Mouse (Mus musculus) adrenal gland, postnatal 4 days (tissue): ENCODE data around the gene Myd88. TPM values are rescaled to one million over a fixed set of nuclear protein-coding genes. Genes with fewer than 3 reads are reported as not detected.

Experiments used
- DNase-seq, 2 experiments: peaks; one replicate each; pipeline ENCODE4 v3.0.0; 2021 to 2022; ENCODE audit warnings: low spot score in 2 of 2, mixed read lengths in 2 of 2
- total RNA-seq, 2 experiments: library from RNA; stranded (reverse); gene quantifications; 2 replicates each; pipeline ENCODE4 v1.2.3; 2021

Gene Myd88
- total RNA-seq, 2 experiments from 2014 or later = 29.4 to 31.3 TPM

- DNase-seq = no peak
These were observed 42.6 kb downstream of the Myd88 start for GRCm38 (mm10) chr9:119298563-119298962.

GRCm38 (mm10) chr9:119297696-119298095 lies 43.5 kb downstream of the Myd88 start:
- DNase-seq = no peak

- DNase-seq = no peak
These were observed 50.4 kb downstream of the Myd88 start for GRCm38 (mm10) chr9:119290791-119291190.

Other genes with a start within 250 kb of the Myd88 start
- gene Plcd1, start 247.9 kb downstream of the Myd88 start, total RNA-seq = 10 to 100 TPM in 1 of 2 experiments, 1 to 10 TPM in 1; 9.7 to 12.7 TPM
- 1 to 10 TPM; 1.1 to 2.7 TPM for gene Dlec1, start 238.9 kb downstream of the Myd88 start, total RNA-seq
- gene Acaa1b, start 184.3 kb downstream of the Myd88 start, total RNA-seq = 10 to 100 TPM; 15.9 to 23.3 TPM
- not detected for gene Gm47289, start 182.2 kb downstream of the Myd88 start, total RNA-seq
- gene Slc22a13, start 132.3 kb downstream of the Myd88 start, total RNA-seq = 1 to 10 TPM in 1 of 2 experiments, not detected in 1; 2.1 TPM
- gene Oxsr1, start 19.0 kb downstream of the Myd88 start, total RNA-seq = 10 to 100 TPM; 36.0 to 39.5 TPM
- gene Acaa1a, start 1.7 kb downstream of the Myd88 start, total RNA-seq = 100 to 1,000 TPM; 115 to 119 TPM
- gene Xylb, start 16.0 kb upstream of the Myd88 start, total RNA-seq = 10 to 100 TPM in 1 of 2 experiments, 1 to 10 TPM in 1; 7.3 to 16.5 TPM
- gene Slc22a14, start 24.1 kb upstream of the Myd88 start, total RNA-seq = not detected
- 10 to 100 TPM; 15.6 to 17.6 TPM for gene Acvr2b, start 60.7 kb upstream of the Myd88 start, total RNA-seq
- 1 to 10 TPM; 6.1 to 6.6 TPM for gene Exog, start 103.5 kb upstream of the Myd88 start, total RNA-seq
- under 1 TPM; 0.25 to 0.36 TPM for gene Scn5a, start 237.6 kb upstream of the Myd88 start, total RNA-seq